Mouse (Mus musculus): ENCODE measurements around the gene Lrpprc.

DNA sequence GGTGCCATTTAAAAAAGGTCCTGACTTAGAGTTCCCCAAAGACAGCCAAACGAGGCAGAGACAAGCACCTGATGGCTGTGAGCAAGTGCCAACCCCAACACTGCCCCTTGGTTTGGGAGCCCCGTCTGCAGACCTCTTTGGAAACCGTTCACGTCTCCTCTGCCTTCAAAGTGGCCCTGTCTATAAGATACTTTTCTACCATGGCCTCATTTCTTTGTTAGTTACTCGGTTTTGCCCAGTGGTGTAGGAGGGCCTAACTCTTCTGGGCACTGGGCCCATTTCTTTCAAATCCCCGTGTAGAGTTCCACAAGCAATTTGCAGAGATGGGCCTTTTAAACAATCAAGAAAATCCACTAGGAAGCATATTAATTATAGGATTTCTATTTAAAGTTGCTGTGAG, 43.4 kb downstream of the Lrpprc start:
- no peak for TF ChIP-seq EP300 (IDR thresholded peaks at IDR 0.05; ENCODE audit: insufficient read depth, low read depth, low read length)
- no peak for TF ChIP-seq POLR2A (IDR thresholded peaks at IDR 0.05; ENCODE audit: insufficient read depth, low read depth, low read length)

Data from heart, adult 2 months (tissue).